Mouse (Mus musculus) erythroblast, embryonic 14.5 days (primary cell): Measurements from ENCODE around the gene Vps52. TPM values are rescaled to one million over a fixed set of nuclear protein-coding genes. Genes with fewer than 3 reads are reported as not detected.

Experiments used
- H3K27me3 ChIP-seq: 2 replicates; pipeline ENCODE4 v1.6.1; 2012; ENCODE audit warnings: inconsistent platforms; ENCODE audit not compliant: control insufficient read depth
- H3K36me3 ChIP-seq: 2 replicates; pipeline ENCODE4 v1.6.1; 2012; ENCODE audit warnings: mild to moderate bottlenecking, inconsistent platforms; ENCODE audit not compliant: control insufficient read depth
- H3K4me1 ChIP-seq: 2 replicates; pipeline ENCODE4 v1.6.1; 2012; ENCODE audit warnings: inconsistent platforms; ENCODE audit not compliant: control insufficient read depth
- H3K4me3 ChIP-seq: replicated peaks from 2 replicates; pipeline ENCODE3; 2012; ENCODE audit warnings: moderate library complexity, mild to moderate bottlenecking, inconsistent platforms
- H3K9me3 ChIP-seq: 2 replicates; pipeline ENCODE4 v1.6.1; 2012; ENCODE audit warnings: low read length, inconsistent platforms, mixed read lengths; ENCODE audit not compliant: control insufficient read depth
- GATA1 ChIP-seq: IDR thresholded peaks from 2 replicates; pipeline ENCODE4 v1.6.1; 2012; ENCODE audit warnings: low read length, inconsistent platforms, mixed read lengths
- TAL1 ChIP-seq: IDR thresholded peaks from 3 replicates; pipeline ENCODE4 v1.6.1; 2012; ENCODE audit warnings: low read length, inconsistent platforms, mixed read lengths
- polyA plus RNA-seq: library from polyadenylated mRNA; stranded (reverse); fragments of >175 nt; gene quantifications from 2 replicates; pipeline ENCODE4 v1.2.3, GENCODE M21; 2012

Vps52 gene
- polyA plus RNA-seq, 1 experiment: 10.1 TPM

GRCm38 (mm10) chr17:33919351-33920281 is 36.0 kb upstream of the Vps52 start:
- peaks cover 25% of the 10 kb centered on the region for H3K9me3 ChIP-seq
- peak overlapping the region; percentile 78 for H3K4me3 ChIP-seq
- peaks cover 83% of the 10 kb centered on the region for H3K4me1 ChIP-seq
- H3K27me3 ChIP-seq: no peaks in the 10 kb centered on the region; the same call in 1 of the 2 replicates
- TF ChIP-seq TAL1: no peak
- TF ChIP-seq GATA1: no peak
- peaks cover 39% of the 10 kb centered on the region for H3K36me3 ChIP-seq

- TF ChIP-seq GATA1 (no peak), TAL1 (no peak)
- Histone ChIP-seq H3K36me3 (peaks cover 40% of the 10 kb centered on the region), H3K27me3 (no peaks in the 10 kb centered on the region; the same call in 1 of the 2 replicates), H3K9me3 (peaks cover 29% of the 10 kb centered on the region), H3K4me3 (peak overlapping the region; percentile 78), H3K4me1 (peaks cover 82% of the 10 kb centered on the region)
Measured at GRCm38 (mm10) chr17:33920282-33921097, 35.1 kb upstream of the Vps52 start.

- H3K36me3 ChIP-seq: peaks cover 48% of the 10 kb centered on the region
- H3K4me1 ChIP-seq: peaks cover 84% of the 10 kb centered on the region
- peaks cover 29% of the 10 kb centered on the region for H3K9me3 ChIP-seq
- H3K27me3 ChIP-seq: no peaks in the 10 kb centered on the region; the same call in 1 of the 2 replicates
- H3K4me3 ChIP-seq: peak overlapping the region; percentile 78
- no peak for TF ChIP-seq TAL1
- TF ChIP-seq GATA1: no peak
Measured at GRCm38 (mm10) chr17:33921361-33921760, 34.3 kb upstream of the Vps52 start.

- TF ChIP-seq TAL1 (no peak), GATA1 (no peak)
- no peak overlapping the region for H3K4me3 ChIP-seq
- peaks cover 74% of the 10 kb centered on the region for H3K4me1 ChIP-seq
- peaks cover 42% of the 10 kb centered on the region for H3K36me3 ChIP-seq
- H3K27me3 ChIP-seq: no peaks in the 10 kb centered on the region
- peaks cover 4% of the 10 kb centered on the region for H3K9me3 ChIP-seq
Measured at GRCm38 (mm10) chr17:33924577-33925283, 30.9 kb upstream of the Vps52 start.

- H3K27me3 ChIP-seq: peaks cover under 1% of the 10 kb centered on the region; the same call in 1 of the 2 replicates
- peaks cover 4% of the 10 kb centered on the region for H3K9me3 ChIP-seq
- TF ChIP-seq GATA1 (no peak), TAL1 (no peak)
- H3K36me3 ChIP-seq: peaks cover 42% of the 10 kb centered on the region
- H3K4me3 ChIP-seq: no peak overlapping the region
- peaks cover 74% of the 10 kb centered on the region for H3K4me1 ChIP-seq
Measured at GRCm38 (mm10) chr17:33925406-33926116, 30.1 kb upstream of the Vps52 start.

GRCm38 (mm10) chr17:33926207-33926932 is 29.2 kb upstream of the Vps52 start:
- TF ChIP-seq TAL1 (no peak), GATA1 (no peak)
- Histone ChIP-seq H3K9me3 (peaks cover 4% of the 10 kb centered on the region), H3K36me3 (peaks cover 42% of the 10 kb centered on the region), H3K4me3 (no peak overlapping the region), H3K4me1 (peaks cover 74% of the 10 kb centered on the region), H3K27me3 (peaks cover 2% of the 10 kb centered on the region; the same call in 1 of the 2 replicates)

GRCm38 (mm10) chr17:33928251-33928947 is 27.2 kb upstream of the Vps52 start:
- H3K27me3 ChIP-seq: peaks cover 2% of the 10 kb centered on the region; the same call in 1 of the 2 replicates
- peaks cover 51% of the 10 kb centered on the region for H3K36me3 ChIP-seq
- peak overlapping the region; percentile 95 for H3K4me3 ChIP-seq
- peaks cover 15% of the 10 kb centered on the region for H3K9me3 ChIP-seq
- TF ChIP-seq GATA1: no peak
- TF ChIP-seq TAL1: no peak
- H3K4me1 ChIP-seq: peaks cover 70% of the 10 kb centered on the region
